Mouse (Mus musculus): ENCODE data around the gene Amer2.

Gene Amer2

DNA sequence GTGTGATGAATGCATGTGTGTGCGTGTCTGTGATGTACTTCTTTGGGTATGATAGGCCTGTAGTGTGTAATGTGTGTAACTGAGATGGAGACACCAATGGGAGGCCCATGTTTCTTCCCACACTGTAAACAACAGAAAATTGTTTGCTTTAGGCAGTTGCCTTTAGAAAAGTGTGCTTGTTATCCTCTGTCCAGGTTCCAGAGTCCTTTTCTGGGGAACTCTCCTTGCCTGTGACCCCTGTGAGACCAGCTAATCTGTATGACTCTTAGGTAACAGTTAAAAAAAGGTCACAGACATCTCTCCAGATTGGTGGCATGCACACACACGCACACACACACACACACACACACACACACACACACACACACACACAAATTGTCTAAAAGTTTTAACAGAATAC, 15.3 kb downstream of the Amer2 start:
- no peak for DNase-seq

- DNase-seq = no peak
Observed at GRCm38 (mm10) chr14:60392202-60392601, 19.1 kb downstream of the Amer2 start.

DNA sequence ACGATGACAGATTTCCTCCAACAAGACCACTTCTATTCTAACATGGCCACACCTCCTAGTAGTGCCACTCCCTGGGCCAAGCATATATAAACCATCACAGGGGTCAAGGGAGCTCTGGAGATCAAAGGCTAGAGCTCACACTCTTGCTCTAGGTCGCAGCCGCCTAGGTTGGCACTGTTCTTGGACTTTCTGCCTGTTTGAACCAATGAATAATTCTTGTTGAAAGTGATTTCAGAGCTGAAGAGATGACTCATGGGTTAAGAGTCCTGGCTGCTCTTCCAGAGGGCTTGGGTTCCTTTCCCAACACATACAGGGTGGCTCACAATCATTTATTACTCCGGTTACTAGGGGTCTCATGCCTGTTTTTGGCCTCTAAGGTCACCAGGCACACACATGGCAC, 24.3 kb downstream of the Amer2 start:
- DNase-seq = no peak

DNA sequence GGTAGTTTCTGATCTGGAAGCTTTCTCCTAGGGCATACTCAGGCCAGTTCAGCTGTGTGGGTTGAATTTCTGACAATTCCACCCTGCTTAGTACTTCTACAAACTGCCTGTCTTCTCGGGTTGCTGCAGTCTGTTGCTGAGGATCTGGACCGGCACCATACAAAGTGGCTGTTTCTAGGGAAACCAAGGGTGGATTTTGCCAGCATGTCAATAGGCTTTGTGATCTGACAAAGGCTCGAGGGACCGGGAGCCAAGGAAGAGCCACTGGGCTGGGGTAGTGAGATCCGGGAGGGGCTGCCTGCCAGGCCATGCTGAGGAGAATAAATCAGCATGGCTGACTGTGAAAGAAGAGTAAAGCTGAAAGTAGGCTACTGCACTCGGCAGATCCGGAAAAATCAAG, 25.8 kb downstream of the Amer2 start:
- DNase-seq = no peak

DNA sequence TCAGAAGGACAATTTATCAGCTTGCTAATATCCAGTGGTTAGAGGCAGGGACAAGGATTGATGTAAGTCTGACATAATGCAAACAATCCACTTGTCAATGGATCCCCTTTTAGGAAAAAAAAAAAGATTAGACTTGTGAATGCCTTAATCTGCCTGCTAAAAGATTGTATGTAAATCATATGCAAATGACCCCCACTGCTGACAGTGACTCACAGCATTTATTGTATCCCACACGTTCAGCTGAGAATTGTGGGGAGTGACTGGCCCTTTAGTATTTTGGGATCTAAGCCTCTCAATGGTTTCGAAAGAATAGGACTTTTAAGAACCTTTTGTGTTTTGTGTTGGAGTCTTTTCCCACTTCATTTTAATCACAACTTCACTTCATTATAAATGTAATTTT, 30.2 kb downstream of the Amer2 start:
- no peak for DNase-seq

GRCm38 (mm10) chr14:60405829-60406228, 32.8 kb downstream of the Amer2 start:
- no peak for DNase-seq

DNA sequence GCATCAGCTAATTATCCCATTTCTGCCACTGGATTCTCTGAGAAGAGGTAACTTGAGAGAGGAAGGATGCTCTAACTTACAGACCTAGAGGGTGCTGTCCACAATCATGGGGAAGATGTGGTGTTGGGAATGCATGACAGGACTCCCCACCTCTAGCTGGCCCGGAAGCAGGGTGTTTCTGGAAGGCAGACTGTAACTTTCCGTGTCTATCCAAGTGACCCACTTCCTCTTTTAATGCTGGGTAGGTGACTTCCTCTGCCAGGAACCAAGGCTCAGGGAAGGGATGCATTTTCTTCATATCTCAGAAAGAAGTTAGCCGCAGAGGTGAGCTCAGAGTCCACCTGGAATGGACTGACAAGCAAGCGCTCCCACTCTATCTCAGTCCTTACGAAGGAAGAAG, 33.5 kb downstream of the Amer2 start:
- DNase-seq = no peak

DNA sequence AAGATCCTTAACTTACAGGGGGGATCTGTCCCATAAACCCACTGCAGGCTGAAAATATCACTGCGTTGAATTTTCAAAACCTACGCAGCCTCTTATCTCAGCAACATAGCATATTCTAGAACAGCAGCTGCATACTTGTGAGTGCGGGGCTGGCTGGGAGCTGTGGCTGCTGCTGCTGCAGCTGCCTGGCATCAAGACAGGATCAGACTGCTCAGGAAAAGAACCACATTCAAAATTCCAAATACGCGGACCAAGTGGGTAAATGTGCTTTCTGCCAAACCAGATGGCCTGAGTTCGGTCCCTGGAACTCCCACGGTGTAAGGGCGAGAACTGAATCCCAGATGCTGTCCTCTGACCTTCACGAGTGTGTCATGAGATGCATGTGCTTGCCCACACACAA, 34.3 kb downstream of the Amer2 start:
- no peak for DNase-seq

- no peak for DNase-seq
Observed at GRCm38 (mm10) chr14:60409702-60410491, 36.8 kb downstream of the Amer2 start.

DNA sequence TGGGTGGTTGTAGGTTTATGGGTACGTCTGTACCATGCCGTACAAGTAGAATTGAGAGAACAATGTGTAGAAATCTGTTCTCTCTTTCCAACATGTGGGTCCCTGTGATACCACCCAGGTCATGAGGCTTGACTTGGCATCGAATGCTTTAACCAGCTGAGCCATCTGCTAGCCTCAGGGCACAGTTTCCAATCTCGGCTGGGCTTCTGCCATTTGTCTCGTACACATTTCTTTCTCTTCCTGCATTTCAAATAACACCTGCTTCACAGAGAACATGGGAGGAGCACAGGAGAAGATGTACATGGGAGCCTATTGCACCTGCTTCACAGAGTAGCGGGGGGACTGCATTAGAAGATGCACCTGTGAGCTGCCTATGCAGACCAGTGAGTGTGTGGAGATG, 38.2 kb downstream of the Amer2 start:
- DNase-seq = no peak

DNA sequence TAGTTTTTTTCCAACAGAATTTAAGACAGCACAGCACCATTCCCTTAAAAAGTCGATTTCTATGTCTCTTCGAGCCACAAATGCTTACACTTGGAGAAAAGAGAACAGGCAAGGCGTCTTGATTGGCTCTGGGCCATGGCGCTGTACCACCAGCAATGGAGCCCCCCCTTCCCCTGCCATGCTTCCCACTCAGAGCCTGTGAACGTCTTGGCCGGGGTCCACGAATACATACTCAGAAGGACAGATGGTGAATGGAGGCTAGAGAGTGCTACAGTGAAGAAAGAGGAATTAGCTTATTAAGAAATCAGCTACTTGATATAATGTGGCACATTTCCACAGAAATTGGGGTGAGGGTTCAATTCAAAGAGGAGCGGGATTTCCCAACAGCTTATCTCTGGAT, 41.6 kb downstream of the Amer2 start:
- peak; percentile 26 for DNase-seq

GRCm38 (mm10) chr14:60417924-60418323, 44.9 kb downstream of the Amer2 start:
- DNase-seq = no peak

GRCm38 (mm10) chr14:60422920-60423319, 49.9 kb downstream of the Amer2 start:
- DNase-seq = no peak

DNA sequence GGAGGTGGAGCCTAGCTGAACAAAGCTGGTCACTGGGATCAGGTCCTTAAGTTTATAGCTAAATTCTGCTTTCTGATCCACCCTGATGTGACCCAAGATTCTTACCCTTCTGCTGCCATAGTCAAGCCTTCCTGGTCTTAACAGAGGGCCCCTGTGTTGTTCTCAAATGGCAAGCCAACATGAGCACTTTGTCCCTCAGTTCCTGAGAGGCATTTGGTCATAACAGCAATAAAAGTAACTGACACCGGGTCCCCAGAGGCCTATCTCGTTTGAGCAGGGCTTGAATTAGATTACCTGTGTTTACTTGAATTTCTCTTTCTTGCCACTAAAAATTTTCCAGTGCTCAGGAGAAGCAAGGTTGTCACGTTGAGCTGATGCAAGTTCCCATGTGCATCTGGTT, 51.1 kb downstream of the Amer2 start:
- no peak for DNase-seq

- no peak for DNase-seq
Observed at GRCm38 (mm10) chr14:60425553-60425952, 52.5 kb downstream of the Amer2 start.

- DNase-seq = no peak
Observed at GRCm38 (mm10) chr14:60427896-60428295, 54.8 kb downstream of the Amer2 start.

GRCm38 (mm10) chr14:60429513-60429912, 56.5 kb downstream of the Amer2 start:
- peak; percentile 14 for DNase-seq

DNA sequence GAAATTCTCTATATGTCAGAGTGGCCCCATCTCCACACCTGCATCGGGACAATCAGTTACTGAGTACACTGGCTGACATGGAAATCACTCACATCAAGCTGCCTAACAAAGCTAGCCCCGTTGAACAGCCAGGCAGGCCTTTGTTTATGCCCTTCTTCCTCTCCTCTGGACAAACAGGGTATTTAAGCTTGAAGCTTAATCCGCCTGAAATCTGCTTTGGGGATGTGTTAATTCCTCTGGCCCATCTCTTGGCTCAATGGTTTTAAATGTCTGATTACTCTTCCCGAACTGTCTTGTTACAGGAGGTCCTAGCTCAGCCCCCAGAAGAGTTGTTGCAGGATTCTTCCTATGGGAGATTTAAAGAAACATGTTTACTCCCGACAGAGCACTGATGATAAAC, 58.5 kb downstream of the Amer2 start:
- DNase-seq = no peak

DNA sequence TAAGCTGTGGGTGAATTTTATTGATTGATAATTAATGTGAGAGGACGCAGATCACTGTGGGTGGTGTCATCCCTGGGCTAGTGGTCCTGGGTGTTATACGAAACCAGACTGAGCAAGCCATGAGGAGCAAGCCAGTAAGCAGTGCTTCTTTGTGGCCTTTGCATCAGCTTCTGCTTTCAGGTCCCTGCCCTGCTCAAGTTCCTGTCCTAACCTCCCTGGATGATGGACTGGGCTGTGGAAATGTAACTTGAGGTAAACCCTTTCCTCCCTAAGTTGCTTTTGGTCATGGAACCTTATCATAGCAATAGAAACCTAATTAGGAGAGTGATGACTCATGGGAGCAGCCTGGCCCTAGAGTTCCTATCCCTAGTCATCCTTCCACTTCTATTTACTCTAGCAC, 59.1 kb downstream of the Amer2 start:
- DNase-seq = no peak

DNA sequence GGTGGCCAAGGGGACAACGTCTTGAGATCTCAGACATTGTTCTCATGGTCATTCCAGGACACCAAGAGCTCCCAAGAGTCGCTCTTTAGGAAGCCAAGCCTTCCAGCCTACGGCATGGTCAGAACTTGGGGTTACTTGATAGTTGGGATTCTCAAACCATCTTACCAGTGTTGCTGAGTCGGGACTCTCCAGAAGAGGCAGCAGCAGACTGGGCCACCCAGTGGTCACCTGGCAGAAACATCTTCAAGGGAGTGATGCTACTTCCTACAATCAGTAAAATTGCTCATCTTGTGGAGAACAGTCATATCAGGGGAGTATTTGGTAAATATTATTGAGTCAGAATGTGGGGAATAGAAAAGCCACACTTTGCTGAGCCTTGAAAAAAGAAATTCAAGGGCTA, 62.5 kb downstream of the Amer2 start:
- peak; percentile 44 for DNase-seq

DNA sequence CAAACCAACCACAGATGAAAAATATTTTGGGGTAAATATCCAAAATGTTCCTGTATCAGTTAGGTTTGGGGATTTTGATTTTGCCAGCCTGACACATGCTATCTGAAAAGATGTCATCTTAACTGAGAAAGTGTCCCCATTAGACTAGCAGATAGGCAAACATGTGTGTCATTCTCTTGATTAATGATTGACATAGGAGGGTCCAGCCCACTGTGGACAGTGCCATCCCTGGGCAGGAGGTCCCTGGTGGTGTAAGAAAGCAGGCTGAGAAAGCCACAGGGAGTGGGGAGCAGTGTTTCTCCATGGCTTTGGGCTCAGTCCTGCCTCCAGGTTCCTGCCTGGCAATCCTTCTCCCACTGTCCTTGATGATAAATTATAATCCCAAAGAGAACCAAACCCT, 63.3 kb downstream of the Amer2 start:
- DNase-seq = no peak
